Mouse (Mus musculus): ENCODE measurements around the gene Noto.

DNA sequence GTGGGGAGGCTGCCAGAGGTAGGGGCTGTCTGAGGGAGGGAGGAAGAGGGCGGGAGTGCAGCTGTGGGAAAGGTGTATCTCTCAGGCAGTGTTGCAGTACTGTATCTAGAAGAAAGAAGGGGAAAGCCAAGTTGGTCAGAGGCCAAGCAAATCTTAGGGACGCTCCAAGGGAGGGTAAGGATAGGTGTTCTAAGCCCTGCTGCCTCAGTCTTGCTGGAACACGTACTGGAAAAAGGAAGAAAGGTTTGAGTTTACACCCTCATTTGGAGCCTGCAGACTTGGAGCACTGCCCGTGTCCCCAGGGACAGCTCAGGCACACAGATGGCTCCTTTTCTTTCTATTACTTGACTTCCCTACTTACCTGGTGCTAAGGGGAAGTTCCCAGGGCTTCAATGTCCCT is 17.5 kb downstream of the Noto start:
- TF ChIP-seq CTCF (IDR thresholded peaks at IDR 0.05; ENCODE audit: low read depth, low read length) (no peak), POLR2A (IDR thresholded peaks at IDR 0.05; ENCODE audit: borderline replicate concordance, low read depth, low read length) (no peak)
